31 mouse cellular contexts compared by ENCODE assay signal in the genomic region with DNA sequence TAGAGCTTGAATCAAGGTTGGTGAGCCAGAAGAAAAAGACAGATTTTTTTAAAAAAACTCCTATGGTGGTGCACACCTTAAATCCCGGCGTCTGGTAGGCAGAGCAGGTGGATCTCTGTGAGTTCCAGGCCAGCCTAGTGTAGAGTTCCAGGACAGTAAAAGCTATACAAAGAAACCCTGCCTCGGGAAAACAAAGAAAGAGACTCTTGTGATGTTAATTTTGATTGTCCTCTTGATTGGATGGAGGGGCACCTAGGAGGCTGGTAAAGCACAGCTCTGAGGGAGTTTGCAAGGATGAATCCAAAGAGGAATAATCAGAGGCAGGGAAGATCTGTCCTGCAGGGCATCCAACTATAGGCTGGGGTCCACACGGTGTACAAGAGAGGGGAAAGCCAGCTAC. TPM values are rescaled to one million over a fixed set of nuclear protein-coding genes. Genes with fewer than 3 reads are reported as not detected.
DNase-seq lines count a peak whose midpoint lies in the region; ATAC-seq and TF ChIP-seq lines count a peak whose summit lies in the region.
"Had no signal": no experiment of that assay in that cellular context is flagged by ENCODE, and none has a peak within 500 bp of the region (broad histone marks: within the 10 kb centered on the region; RNA-seq: fewer than 3 reads in every experiment).

No protein-coding gene starts in this region.

- no peak overlapping the region for H3K4me3 ChIP-seq in cerebellum, adult 2 months (replicated peaks; ENCODE audit: insufficient read depth, low read depth, low read length)
- H3K4me3 ChIP-seq in liver, adult 2 months (ENCODE audit: insufficient read depth, low read depth, low read length) = 0 out of 2 replicates have a peak overlapping the region, but pooled peaks have one; percentile 10
- H3K4me3 ChIP-seq in neural tube, embryonic 11.5 days (ENCODE audit: low read depth, low read length) = no peak overlapping the region
- H3K4me3 ChIP-seq: embryonic facial prominence, embryonic 13.5 days; erythroblast, embryonic 14.5 days; forebrain, embryonic 12.5 days; heart, adult 2 months; heart, embryonic 13.5 days; limb, embryonic 12.5 days; liver, embryonic 15.5 days; lung, embryonic 15.5 days; myocyte; neural tube, embryonic 15.5 days; stomach, embryonic 15.5 days had no signal

- H3K79me2 ChIP-seq in liver, adult 2 months (ENCODE audit: control insufficient read depth, insufficient read depth, low read length) = peaks cover 9% of the 10 kb centered on the region; the same call in 1 of the 2 replicates

- peaks cover 6% of the 10 kb centered on the region for H3K4me1 ChIP-seq in cerebellum, adult 2 months (ENCODE audit: control insufficient read depth, insufficient read depth, low read length)
- peaks cover 4% of the 10 kb centered on the region for H3K4me1 ChIP-seq in liver, adult 2 months (ENCODE audit: control insufficient read depth, insufficient read depth, low read length)
- peaks cover 5% of the 10 kb centered on the region; the same call in 1 of the 2 replicates for H3K4me1 ChIP-seq in neural tube, embryonic 11.5 days (ENCODE audit: control insufficient read depth, insufficient read depth, low read length)
- H3K4me1 ChIP-seq: embryonic facial prominence, embryonic 13.5 days; limb, embryonic 12.5 days; lung, embryonic 15.5 days; stomach, embryonic 15.5 days had no signal

- H3K9ac ChIP-seq in liver, adult 2 months (ENCODE audit: low read depth, low read length) = no peak overlapping the region
- peak overlapping the region; percentile 35; the same call in 1 of the 2 replicates for H3K9ac ChIP-seq in neural tube, embryonic 11.5 days (ENCODE audit: low read length)
- H3K9ac ChIP-seq: embryonic facial prominence, embryonic 13.5 days; forebrain, embryonic 12.5 days; heart, embryonic 13.5 days; limb, embryonic 12.5 days; liver, embryonic 15.5 days; lung, embryonic 15.5 days; neural tube, embryonic 15.5 days; stomach, embryonic 15.5 days had no signal

- no peak for TF ChIP-seq POLR2A in cerebellum, adult 2 months (IDR thresholded peaks at IDR 0.05; ENCODE audit: borderline replicate concordance, insufficient read depth, low read length)
- TF ChIP-seq POLR2A in liver, adult 2 months (IDR thresholded peaks at IDR 0.05; ENCODE audit: extremely low read depth, insufficient read depth, low read length) = no peak

- TF ChIP-seq CTCF in cerebellum, adult 2 months (IDR thresholded peaks at IDR 0.05; ENCODE audit: borderline replicate concordance, insufficient read depth, low read depth, low read length) = no peak
- TF ChIP-seq CTCF in liver, adult 2 months (IDR thresholded peaks at IDR 0.05; ENCODE audit: low read depth, low read length) = no peak

- H3K27ac ChIP-seq in cerebellum, adult 2 months (ENCODE audit: insufficient read depth, low read length) = 0 out of 2 replicates have a peak overlapping the region, but pooled peaks have one; percentile 13
- no peak overlapping the region for H3K27ac ChIP-seq in liver, adult 2 months (replicated peaks; ENCODE audit: insufficient read depth, low read depth, low read length)
- H3K27ac ChIP-seq in neural tube, embryonic 11.5 days (ENCODE audit: low read depth, low read length) = no peak overlapping the region
- H3K27ac ChIP-seq: embryonic facial prominence, embryonic 13.5 days; forebrain, embryonic 12.5 days; heart, adult 2 months; heart, embryonic 13.5 days; limb, embryonic 12.5 days; liver, embryonic 15.5 days; lung, embryonic 15.5 days; neural tube, embryonic 15.5 days; stomach, embryonic 15.5 days had no signal

- H3K9me3 ChIP-seq in neural tube, embryonic 11.5 days (ENCODE audit: control insufficient read depth, low read length) = no peaks in the 10 kb centered on the region
- H3K9me3 ChIP-seq: embryonic facial prominence, embryonic 13.5 days; limb, embryonic 12.5 days; lung, embryonic 15.5 days; neural tube, embryonic 15.5 days; stomach, embryonic 15.5 days had no signal

- 10% methylated on average over 4 of the region's 4 CpGs for WGBS in cerebellum, adult 2 months
- 67% methylated on average over 4 of the region's 4 CpGs for WGBS in liver, adult 2 months
- 16% methylated on average over 4 of the region's 4 CpGs for WGBS in neural tube, embryonic 11.5 days

- H3K4me2 ChIP-seq in neural tube, embryonic 11.5 days (ENCODE audit: low read depth) = no peak overlapping the region
- H3K4me2 ChIP-seq: embryonic facial prominence, embryonic 13.5 days; forebrain, embryonic 12.5 days; heart, embryonic 13.5 days; limb, embryonic 12.5 days; liver, embryonic 15.5 days; lung, embryonic 15.5 days; neural tube, embryonic 15.5 days; stomach, embryonic 15.5 days had no signal

- DNase-seq in cerebellum, adult 2 months = no peak
- no peak for DNase-seq in cerebellum, adult 18-20 months
- DNase-seq in liver, adult 2 months (ENCODE audit: extremely low read depth, low read depth, low spot score) = no peak
- no peak for DNase-seq in liver
- no peak for DNase-seq in neural tube, embryonic 11.5 days (ENCODE audit: low spot score)
- DNase-seq in neural tube, embryonic 10.5 days (ENCODE audit: extremely low spot score, low spot score) = no peak
- DNase-seq in ovary, postnatal 36 days (ENCODE audit: low spot score) = no peak
- DNase-seq: adrenal gland, adult 8-10 months; cerebellum, adult 8-10 months; cerebellum, postnatal 36 days; embryo, embryonic 11 days; gastrocnemius, postnatal 36 days; heart, adult 2 months; heart, postnatal 14 days; kidney, adult 18-20 months; kidney, postnatal 4 days; layer of hippocampus, adult 9-11 months; lung, postnatal 36 days; thymus, postnatal 25 days had no signal

- no peaks in the 10 kb centered on the region for H3K27me3 ChIP-seq in cerebellum, adult 2 months (ENCODE audit: control insufficient read depth, insufficient read depth, low read length)
- no peaks in the 10 kb centered on the region for H3K27me3 ChIP-seq in liver, adult 2 months (ENCODE audit: control insufficient read depth, insufficient read depth, low read length)
- H3K27me3 ChIP-seq in neural tube, embryonic 11.5 days (ENCODE audit: control insufficient read depth, insufficient read depth, low read length) = no peaks in the 10 kb centered on the region
- H3K27me3 ChIP-seq: embryonic facial prominence, embryonic 13.5 days; heart, embryonic 13.5 days; limb, embryonic 12.5 days; liver, embryonic 15.5 days; lung, embryonic 15.5 days; neural tube, embryonic 15.5 days; stomach, embryonic 15.5 days had no signal

- H3K36me3 ChIP-seq in liver, adult 2 months (ENCODE audit: control insufficient read depth, insufficient read depth, low read length) = no peaks in the 10 kb centered on the region
- H3K36me3 ChIP-seq in neural tube, embryonic 11.5 days (ENCODE audit: control insufficient read depth, insufficient read depth, low read length) = no peaks in the 10 kb centered on the region
- H3K36me3 ChIP-seq: embryonic facial prominence, embryonic 13.5 days; forebrain, embryonic 12.5 days; lung, embryonic 15.5 days; neural tube, embryonic 15.5 days; stomach, embryonic 15.5 days had no signal

- ATAC-seq in neural tube, embryonic 11.5 days (ENCODE audit: insufficient read depth, low FRiP score, low TSS enrichment) = no peak
- ATAC-seq: activated CD4-positive, CD25-positive, alpha-beta regulatory T cell, adult 4 months had no signal

RNA-seq across cellular contexts. Expression of a gene that starts 56.0 kb away (rescaled TPM):
- 0.15 and 0.24 TPM in 2 replicates for polyA plus RNA-seq in cerebellum, adult 2 months (2012; rRNA removed)
- 0.09 and 0.20 TPM in 2 replicates for total RNA-seq in liver, adult 2 months (2014; rRNA removed)
- 0.04 and 0.13 TPM in 2 replicates for polyA plus RNA-seq in liver, adult 2 months (2012; rRNA removed)
- polyA plus RNA-seq in neural tube, embryonic 11.5 days (2014; fragmentation: Nextera tagmentation; extraction: Ambion mirVana) = not detected in 2 replicates
- total RNA-seq: gastrocnemius, postnatal 36 days; left cerebral cortex, adult 18-20 months had no signal
- polyA plus RNA-seq: activated CD4-positive, CD25-positive, alpha-beta regulatory T cell, adult 4 months; neural tube, embryonic 15.5 days had no signal

RNA-seq across cellular contexts. Expression of a gene that starts 56.6 kb away (rescaled TPM):
- 174 and 192 TPM in 2 replicates for polyA plus RNA-seq in cerebellum, adult 2 months (2012; rRNA removed)
- total RNA-seq in liver, adult 2 months (2014; rRNA removed) = 46.8 and 48.0 TPM in 2 replicates
- 29.6 and 40.7 TPM in 2 replicates for polyA plus RNA-seq in liver, adult 2 months (2012; rRNA removed)
- 200 and 203 TPM in 2 replicates for polyA plus RNA-seq in neural tube, embryonic 11.5 days (2014; fragmentation: Nextera tagmentation; extraction: Ambion mirVana)
